Mouse (Mus musculus): Measurements from ENCODE around the gene Nxpe3. TPM values are rescaled to one million over a fixed set of nuclear protein-coding genes. Genes with fewer than 3 reads are reported as not detected.
"Not testable (repeated sequence)": the region's sequence is repeated elsewhere in the genome, so short reads cannot be mapped to it uniquely, and the experiment has no call there.

Nxpe3 gene
- polyA plus RNA-seq, 1 experiment from 2014 or later = 1.5 TPM

DNA sequence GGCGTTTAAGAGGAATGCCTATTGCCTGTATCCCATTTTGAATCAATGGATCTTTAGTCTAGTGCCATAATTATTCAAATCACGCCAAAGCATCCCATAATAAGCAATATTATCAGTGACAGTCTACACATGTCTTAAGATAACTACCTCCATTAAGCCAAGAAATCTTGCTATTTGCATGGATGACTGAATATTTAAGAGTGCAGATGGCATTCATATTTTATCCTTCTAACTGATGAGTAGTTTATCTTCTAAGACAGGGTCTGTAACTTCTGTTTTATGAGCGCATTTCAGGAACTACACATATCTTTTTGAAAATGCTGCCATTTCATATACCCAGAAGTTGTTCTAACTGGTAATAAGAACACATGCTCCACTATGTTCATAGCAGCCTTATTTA, 50.2 kb downstream of the Nxpe3 start:
- no peak overlapping the region for H3K9ac ChIP-seq
- ATAC-seq (replicated peaks) = no peak
- no peaks in the 10 kb centered on the region for H3K9me3 ChIP-seq
- no peak overlapping the region for H3K4me2 ChIP-seq
- no peaks in the 10 kb centered on the region for H3K27me3 ChIP-seq (replicated peaks)
- H3K4me3 ChIP-seq = no peak overlapping the region
- 93% methylated on average over 3 of the region's 3 CpGs for WGBS
- no peaks in the 10 kb centered on the region for H3K4me1 ChIP-seq
- H3K36me3 ChIP-seq (replicated peaks) = peaks cover 12% of the 10 kb centered on the region
- H3K27ac ChIP-seq = no peak overlapping the region

DNA sequence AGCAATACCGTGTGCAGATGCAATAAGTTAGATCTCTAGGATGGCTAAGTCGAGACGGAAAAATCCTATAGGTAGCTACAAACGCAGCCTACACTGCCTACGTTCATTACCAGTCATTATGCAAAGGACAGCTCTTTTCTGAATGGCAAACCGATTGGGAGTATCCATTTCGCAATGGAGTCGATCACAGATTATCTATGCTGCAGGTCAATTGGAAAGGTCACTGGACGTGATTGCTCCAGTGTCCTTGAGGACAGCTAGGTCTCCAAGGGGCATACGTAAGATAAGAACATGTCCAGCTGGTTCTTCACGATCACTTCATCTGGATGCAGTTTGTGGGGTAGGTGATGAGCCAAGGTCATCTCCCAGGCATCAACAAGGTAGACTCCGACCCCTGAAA, 51.2 kb downstream of the Nxpe3 start:
- ATAC-seq (replicated peaks) = no peak
- Histone ChIP-seq H3K27ac (no peak overlapping the region), H3K4me2 (no peak overlapping the region), H3K4me1 (peaks cover 3% of the 10 kb centered on the region), H3K36me3 (replicated peaks) (peaks cover 12% of the 10 kb centered on the region), H3K9me3 (no peaks in the 10 kb centered on the region), H3K27me3 (replicated peaks) (no peaks in the 10 kb centered on the region), H3K4me3 (no peak overlapping the region), H3K9ac (no peak overlapping the region)
- 97% methylated on average over 12 of the region's 12 CpGs for WGBS

DNA sequence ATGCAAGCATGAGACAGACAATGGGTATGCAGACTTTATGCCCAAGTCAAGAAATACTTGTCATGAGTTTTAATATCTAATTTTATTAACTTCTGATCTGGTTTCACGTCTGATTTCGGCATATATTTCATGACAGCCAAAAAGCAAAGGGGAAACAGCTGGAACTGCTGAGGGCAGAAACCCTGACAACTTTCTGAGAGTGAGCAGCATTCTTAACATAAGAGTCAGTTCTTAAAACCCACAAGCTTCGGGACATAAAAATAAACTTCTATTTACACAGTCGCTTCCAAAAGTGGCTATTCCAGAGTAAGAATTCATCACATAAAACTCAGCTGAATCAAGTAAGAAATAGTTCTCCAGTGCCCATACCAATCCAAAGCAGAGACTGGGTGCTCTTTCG, 52.0 kb downstream of the Nxpe3 start:
- Histone ChIP-seq H3K9me3 (no peaks in the 10 kb centered on the region), H3K36me3 (replicated peaks) (peaks cover 12% of the 10 kb centered on the region), H3K4me2 (no peak overlapping the region), H3K9ac (no peak overlapping the region), H3K4me3 (no peak overlapping the region), H3K27me3 (replicated peaks) (no peaks in the 10 kb centered on the region), H3K27ac (no peak overlapping the region), H3K4me1 (peaks cover 6% of the 10 kb centered on the region)
- 90% methylated on average over 5 of the region's 5 CpGs for WGBS
- ATAC-seq (replicated peaks) = no peak

DNA sequence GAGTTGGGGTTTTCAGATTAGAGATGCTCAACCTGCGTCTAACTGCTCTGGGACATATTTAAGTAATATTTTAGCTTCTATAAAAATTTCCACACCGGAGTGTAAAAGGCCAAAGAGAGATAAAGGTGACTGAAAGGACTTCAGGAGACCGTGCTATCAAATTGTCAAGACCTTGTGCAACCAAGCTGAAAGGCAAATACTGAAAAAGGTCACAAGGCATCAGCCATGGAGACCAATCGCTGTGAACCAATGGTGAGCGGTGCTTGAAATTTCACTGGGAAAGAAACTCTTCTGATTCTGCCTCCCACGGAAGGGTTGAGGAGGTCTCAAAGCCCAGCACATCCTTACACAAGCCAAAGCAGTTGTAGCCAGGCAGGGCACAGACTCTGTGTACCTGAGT, 53.6 kb downstream of the Nxpe3 start:
- H3K36me3 ChIP-seq (replicated peaks) = peaks cover 12% of the 10 kb centered on the region
- 83% methylated on average over 6 of the region's 6 CpGs for WGBS
- no peaks in the 10 kb centered on the region for H3K27me3 ChIP-seq (replicated peaks)
- no peak overlapping the region for H3K9ac ChIP-seq
- H3K4me2 ChIP-seq = no peak overlapping the region
- H3K4me1 ChIP-seq = peaks cover 9% of the 10 kb centered on the region
- no peak overlapping the region for H3K4me3 ChIP-seq
- no peak overlapping the region for H3K27ac ChIP-seq
- H3K9me3 ChIP-seq = no peaks in the 10 kb centered on the region
- no peak for ATAC-seq (replicated peaks)

DNA sequence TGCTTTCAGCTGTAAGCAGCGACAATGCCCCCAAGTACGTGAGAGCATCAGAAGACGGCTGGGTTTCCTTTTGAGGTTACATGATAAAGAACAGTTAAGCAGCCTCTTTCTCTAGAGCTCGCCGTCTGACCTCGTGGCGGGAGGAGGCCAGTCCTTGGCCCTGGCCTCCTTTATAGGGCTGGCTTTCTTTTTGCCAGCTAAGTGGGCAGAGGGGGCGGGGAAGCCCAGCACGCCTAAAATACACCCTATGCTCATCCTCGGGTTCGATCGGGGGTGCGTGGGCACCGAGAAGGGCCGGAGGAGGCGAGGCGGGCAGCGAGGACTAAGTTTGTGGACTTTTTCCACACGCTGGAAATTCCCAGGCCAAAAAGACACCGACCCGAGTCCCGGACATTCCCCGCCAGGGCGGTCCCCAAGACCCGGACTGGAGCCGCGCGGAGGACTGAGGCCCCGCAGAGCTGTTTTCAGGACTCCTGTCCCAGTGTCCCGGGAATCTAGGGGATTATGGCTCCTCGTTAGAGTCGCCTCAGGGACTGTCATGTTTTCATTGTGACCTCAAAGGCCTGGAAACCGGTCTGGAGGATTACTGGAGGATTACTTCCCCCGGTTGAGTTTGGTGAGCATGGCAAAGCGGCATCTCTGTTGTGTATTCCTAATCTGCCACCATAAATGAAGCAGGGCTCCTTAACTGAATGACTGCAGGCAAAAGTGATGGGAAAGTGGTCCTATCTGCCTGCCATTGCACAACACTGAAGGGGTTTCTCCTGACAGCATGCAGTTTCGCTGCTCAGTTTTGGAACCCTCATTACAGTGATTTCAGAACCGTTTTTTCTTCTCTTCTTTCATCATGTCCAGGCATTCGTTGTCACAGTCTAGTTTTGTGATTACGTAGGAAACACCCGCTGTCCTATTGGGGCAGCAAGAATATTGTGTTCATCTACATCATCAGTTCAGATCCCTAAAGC, 56.3 kb downstream of the Nxpe3 start, which contains the start of gene Nfkbiz:
Gene Nfkbiz (minus strand): TSS at position 390 of the 965 bp plus-strand sequence.
- H3K4me1 ChIP-seq = peaks cover 9% of the 10 kb centered on the region
- peak within 1 kb of the TSS; percentile 82 for H3K4me2 ChIP-seq
- H3K36me3 ChIP-seq (replicated peaks) = 0 out of 2 replicates have a peak, but pooled peaks cover 2% of the 10 kb centered on the region
- peak; percentile 95 for ATAC-seq (replicated peaks)
- peak within 1 kb of the TSS; percentile 78 for H3K27ac ChIP-seq
- H3K9me3 ChIP-seq = no peaks in the 10 kb centered on the region
- under 1% methylated on average over 40 of the region's 40 CpGs for WGBS
- peak within 1 kb of the TSS; percentile 54 for H3K4me3 ChIP-seq
- H3K9ac ChIP-seq = peak within 1 kb of the TSS; percentile 53
- no peaks in the 10 kb centered on the region for H3K27me3 ChIP-seq (replicated peaks)

DNA sequence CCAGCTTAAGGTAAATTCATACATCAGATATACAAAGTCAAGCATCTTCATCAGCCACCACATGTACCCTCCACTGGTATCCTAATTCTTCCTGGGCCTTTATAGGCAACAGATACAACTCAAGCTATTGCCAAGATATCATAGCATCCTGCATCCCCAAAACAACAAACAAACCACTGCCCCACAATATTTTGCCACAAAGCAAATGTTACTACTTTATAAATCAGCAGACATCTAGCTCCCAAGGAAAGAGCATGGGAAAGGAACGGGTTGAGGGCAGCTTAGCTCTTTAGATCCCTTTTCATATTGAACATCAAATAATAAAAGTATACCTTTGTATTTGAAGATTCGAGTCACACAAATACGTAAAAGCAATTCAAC, 57.0 kb downstream of the Nxpe3 start:
- Histone ChIP-seq H3K36me3 (replicated peaks) (no peaks in the 10 kb centered on the region), H3K9ac (peak overlapping the region; percentile 53), H3K4me2 (peak overlapping the region; percentile 82), H3K27ac (peak overlapping the region; percentile 78; the same call in 1 of the 2 replicates), H3K4me3 (peak overlapping the region; percentile 54), H3K4me1 (peaks cover 9% of the 10 kb centered on the region), H3K9me3 (no peaks in the 10 kb centered on the region), H3K27me3 (replicated peaks) (no peaks in the 10 kb centered on the region)
- no peak for ATAC-seq (replicated peaks)
- 5% methylated on average over 3 of the region's 3 CpGs for WGBS

DNA sequence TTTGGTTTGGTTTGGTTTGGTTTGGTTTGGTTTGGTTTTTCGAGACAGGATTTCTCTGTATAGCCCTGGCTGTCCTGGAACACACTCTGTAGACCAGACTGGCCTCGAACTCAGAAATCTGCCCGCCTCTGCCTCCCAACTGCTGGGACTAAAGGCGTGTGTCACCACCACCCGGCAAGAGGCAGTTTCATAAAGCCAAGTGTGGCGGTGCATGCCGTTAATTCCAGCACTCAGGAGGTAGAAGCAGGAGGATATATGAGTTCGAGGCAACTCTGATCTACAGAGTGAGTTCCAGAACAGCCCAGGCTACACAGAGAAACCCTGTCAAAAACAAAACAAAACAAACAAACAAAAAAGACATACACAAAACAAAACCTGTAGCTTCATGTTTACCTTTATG, 57.4 kb downstream of the Nxpe3 start:
- not testable (repeated sequence) for H3K27me3 ChIP-seq (replicated peaks); H3K36me3 ChIP-seq (replicated peaks); H3K4me3 ChIP-seq; ATAC-seq (replicated peaks); H3K9ac ChIP-seq; H3K9me3 ChIP-seq; H3K4me1 ChIP-seq
- Histone ChIP-seq H3K4me2 (peak overlapping the region; percentile 82), H3K27ac (0 out of 2 replicates have a peak overlapping the region, but pooled peaks have one; percentile 78)
- WGBS = 94% methylated on average over 8 of the region's 8 CpGs

DNA sequence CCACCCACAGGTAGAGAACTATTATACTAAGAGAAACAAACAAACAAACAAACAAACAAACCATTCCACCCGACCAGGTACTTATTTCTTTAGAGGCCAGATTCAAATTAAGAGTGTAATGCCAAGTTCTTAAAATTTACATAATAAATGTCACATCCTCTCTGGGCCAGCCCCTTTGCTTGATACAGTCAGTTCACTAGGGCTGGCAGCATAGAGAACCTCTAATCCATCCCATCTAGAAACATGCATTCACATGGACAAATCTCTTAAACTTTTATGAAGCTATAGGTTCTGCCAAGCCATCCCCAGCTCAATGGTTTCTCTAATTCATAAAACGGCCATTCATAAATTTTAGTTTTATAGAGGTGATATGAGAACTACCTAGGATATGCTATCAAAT, 57.9 kb downstream of the Nxpe3 start:
- no peak overlapping the region for H3K9ac ChIP-seq
- no peak overlapping the region for H3K4me3 ChIP-seq
- no peak overlapping the region for H3K27ac ChIP-seq
- no peak overlapping the region for H3K4me2 ChIP-seq
- peaks cover 9% of the 10 kb centered on the region for H3K4me1 ChIP-seq
- 80% methylated on average over 2 of the region's 2 CpGs for WGBS
- no peaks in the 10 kb centered on the region for H3K27me3 ChIP-seq (replicated peaks)
- no peak for ATAC-seq (replicated peaks)
- H3K36me3 ChIP-seq (replicated peaks) = no peaks in the 10 kb centered on the region
- H3K9me3 ChIP-seq = no peaks in the 10 kb centered on the region

DNA sequence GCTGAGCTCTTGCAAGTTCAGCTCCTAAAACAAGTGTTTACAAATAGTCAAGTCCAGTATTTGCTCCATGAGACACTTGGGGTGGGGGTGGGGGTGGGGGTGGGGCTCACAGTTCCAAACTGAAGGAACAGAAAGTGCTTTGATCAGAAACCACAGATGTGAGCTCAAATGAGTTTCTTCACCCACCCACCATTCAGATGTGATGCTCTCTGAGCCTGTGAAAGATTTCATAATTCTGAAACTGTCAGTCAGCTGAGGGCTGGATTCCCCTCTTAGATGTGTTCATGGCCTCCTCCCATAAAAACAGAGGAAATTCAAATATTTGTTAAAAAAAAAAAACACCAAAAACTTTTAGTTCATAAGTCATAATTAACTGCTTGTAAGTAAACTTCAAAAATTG, 59.3 kb downstream of the Nxpe3 start:
- no peak overlapping the region for H3K4me3 ChIP-seq

DNA sequence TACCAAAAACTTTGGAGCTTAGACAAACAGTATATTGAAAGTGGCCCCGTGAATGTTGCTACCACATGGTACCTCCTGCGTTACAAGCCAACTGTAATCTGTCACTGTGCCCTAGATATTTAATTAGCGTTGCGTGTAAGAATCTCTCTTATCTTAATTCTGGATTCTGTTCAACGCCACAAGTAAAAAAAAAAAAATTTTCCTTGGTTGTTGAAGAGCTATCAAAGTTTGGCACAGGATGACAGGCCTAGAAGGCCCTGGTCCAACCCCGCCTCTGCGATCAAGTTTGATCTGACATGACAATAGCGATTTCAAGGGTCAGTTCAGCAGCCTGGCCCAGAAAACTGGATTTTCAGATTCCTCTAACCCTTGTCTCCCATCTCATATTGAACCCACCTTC, 62.5 kb downstream of the Nxpe3 start:
- Histone ChIP-seq H3K36me3 (replicated peaks) (no peaks in the 10 kb centered on the region), H3K9ac (no peak overlapping the region), H3K9me3 (no peaks in the 10 kb centered on the region), H3K27ac (no peak overlapping the region), H3K27me3 (replicated peaks) (no peaks in the 10 kb centered on the region), H3K4me1 (no peaks in the 10 kb centered on the region), H3K4me2 (no peak overlapping the region), H3K4me3 (no peak overlapping the region)
- ATAC-seq (replicated peaks) = no peak
- 92% methylated on average over 8 of the region's 8 CpGs for WGBS

More for the DNA sequence above, 59.3 kb downstream of the Nxpe3 start:
- no peaks in the 10 kb centered on the region for H3K9me3 ChIP-seq
- no peaks in the 10 kb centered on the region for H3K27me3 ChIP-seq (replicated peaks)
- H3K36me3 ChIP-seq (replicated peaks) = no peaks in the 10 kb centered on the region
- peaks cover 9% of the 10 kb centered on the region for H3K4me1 ChIP-seq
- H3K27ac ChIP-seq = no peak overlapping the region
- ATAC-seq (replicated peaks) = no peak
- no peak overlapping the region for H3K4me2 ChIP-seq
- H3K9ac ChIP-seq = no peak overlapping the region

DNA sequence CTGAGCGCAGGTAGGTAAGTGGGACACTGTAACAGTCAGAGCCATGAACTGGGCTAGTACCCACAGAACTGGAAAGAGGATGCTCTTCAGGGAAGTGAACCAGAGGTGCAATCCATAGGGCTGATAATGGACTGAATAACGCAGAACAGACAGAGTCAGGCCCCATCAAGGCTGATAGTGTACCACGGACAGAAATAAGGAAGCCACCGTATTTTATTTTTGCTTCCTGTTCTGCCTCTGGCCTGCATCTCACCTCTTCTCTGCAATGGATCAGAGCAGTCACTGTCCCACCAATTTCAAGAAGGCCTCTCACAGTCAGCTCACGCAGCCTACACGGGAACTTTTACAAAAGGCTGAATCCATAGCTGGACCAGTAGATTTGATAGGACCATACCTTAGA, 63.0 kb downstream of the Nxpe3 start:
- Histone ChIP-seq H3K27ac (no peak overlapping the region), H3K9me3 (no peaks in the 10 kb centered on the region), H3K36me3 (replicated peaks) (no peaks in the 10 kb centered on the region), H3K4me1 (no peaks in the 10 kb centered on the region), H3K4me3 (no peak overlapping the region), H3K9ac (no peak overlapping the region), H3K4me2 (no peak overlapping the region), H3K27me3 (replicated peaks) (no peaks in the 10 kb centered on the region)
- ATAC-seq (replicated peaks) = no peak
- 94% methylated on average over 6 of the region's 6 CpGs for WGBS

DNA sequence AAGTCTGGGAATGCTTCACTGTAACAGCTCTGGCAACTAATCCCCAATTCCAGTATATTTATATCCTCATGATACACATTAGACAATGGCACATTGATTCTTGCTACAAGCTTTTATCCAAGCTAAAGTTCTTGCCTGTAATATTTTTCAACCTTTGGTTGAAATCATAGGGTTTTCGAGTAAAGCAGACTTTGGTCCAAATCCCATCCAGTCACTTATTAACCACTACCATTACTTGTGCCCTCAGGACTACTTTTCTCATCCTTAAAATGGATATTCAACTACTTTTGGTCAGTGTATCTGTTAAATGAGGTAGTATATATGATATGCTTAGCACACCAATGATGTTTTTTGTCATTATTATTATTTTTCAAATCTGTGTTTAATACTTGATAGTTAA, 63.6 kb downstream of the Nxpe3 start:
- no peak overlapping the region for H3K4me3 ChIP-seq
- no peak overlapping the region for H3K9ac ChIP-seq
- no peaks in the 10 kb centered on the region for H3K4me1 ChIP-seq
- H3K27ac ChIP-seq = no peak overlapping the region
- no peaks in the 10 kb centered on the region for H3K36me3 ChIP-seq (replicated peaks)
- ATAC-seq (replicated peaks) = no peak
- no peaks in the 10 kb centered on the region for H3K27me3 ChIP-seq (replicated peaks)
- H3K9me3 ChIP-seq = no peaks in the 10 kb centered on the region
- 90% methylated on average over 1 of the region's 1 CpGs for WGBS
- H3K4me2 ChIP-seq = no peak overlapping the region

Data from midbrain, embryonic 15.5 days (tissue).